Mouse (Mus musculus) MEL (cell line): Measurements from ENCODE around the gene Ktn1. TPM values are rescaled to one million over a fixed set of nuclear protein-coding genes. Genes with fewer than 3 reads are reported as not detected.

Source experiments
- DNase-seq: peaks from one replicate; pipeline ENCODE4 v3.0.0; 2011; ENCODE audit warnings: low read depth, low spot score
- H3K27ac ChIP-seq: 2 replicates; pipeline ENCODE4 v1.5.1; 2012; ENCODE audit warnings: low read depth, mild to moderate bottlenecking, control low read depth, low read length, moderate library complexity; ENCODE audit not compliant: control insufficient read depth
- H3K27me3 ChIP-seq, 2 experiments: fragments of 150-350 bp in 1 of 2; sonication (generic) in 1 of 2; 2 replicates each; pipeline ENCODE4 v1.6.1; 2012; ENCODE audit warnings: low read length in 2 of 2, mild to moderate bottlenecking in 2 of 2, improper control_type of control experiment in 1 of 2, moderate library complexity in 1 of 2; ENCODE audit not compliant: insufficient read depth in 2 of 2, control insufficient read depth in 1 of 2
- H3K36me3 ChIP-seq, 2 experiments: 2 replicates each; pipeline ENCODE4 v1.6.1; 2012 to 2014; ENCODE audit warnings: low read length in 2 of 2, improper control_type of control experiment in 1 of 2, inconsistent platforms in 1 of 2, mild to moderate bottlenecking in 1 of 2; ENCODE audit not compliant: insufficient read depth in 2 of 2, control insufficient read depth in 1 of 2
- H3K4me1 ChIP-seq, 2 experiments: fragments of 150-350 bp in 1 of 2; sonication (generic) in 1 of 2; 2 replicates each; pipeline ENCODE4 v1.6.1; 2012; ENCODE audit warnings: low read length in 2 of 2, improper control_type of control experiment in 1 of 2, mild to moderate bottlenecking in 1 of 2; ENCODE audit not compliant: insufficient read depth in 2 of 2, control insufficient read depth in 1 of 2
- H3K4me3 ChIP-seq, 2 experiments: fragments of 150-350 bp in 1 of 2; sonication (generic) in 1 of 2; 2 replicates each; pipeline ENCODE4 v1.5.1; 2012; ENCODE audit warnings: low read depth in 2 of 2, low read length in 2 of 2, mild to moderate bottlenecking in 2 of 2, moderate library complexity in 2 of 2, control low read depth in 1 of 2, improper control_type of control experiment in 1 of 2; ENCODE audit not compliant: control insufficient read depth in 1 of 2, insufficient read depth in 1 of 2
- H3K79me2 ChIP-seq: 2 replicates; pipeline ENCODE4 v1.6.1; 2012; ENCODE audit warnings: mild to moderate bottlenecking, low read length, moderate library complexity; ENCODE audit not compliant: control insufficient read depth, poor library complexity, insufficient read depth
- H3K9ac ChIP-seq: 2 replicates; pipeline ENCODE4 v1.6.1; 2012; ENCODE audit warnings: low read depth, mild to moderate bottlenecking, control low read depth, low read length, moderate library complexity; ENCODE audit not compliant: control insufficient read depth, poor library complexity, severe bottlenecking
- H3K9me3 ChIP-seq: fragments of 150-350 bp; sonication (generic); replicated peaks from 2 replicates; pipeline ENCODE4 v1.6.1; 2012; ENCODE audit warnings: mild to moderate bottlenecking, low read length, improper control_type of control experiment, moderate library complexity; ENCODE audit not compliant: insufficient read depth
- CTCF ChIP-seq, 3 experiments: IDR thresholded peaks in 2 of 3; conservative IDR thresholded peaks in 1 of 3; 2 replicates each; pipeline ENCODE4 v1.5.1; 2011 to 2012; ENCODE audit warnings: low read length in 3 of 3, low read depth in 2 of 3, mild to moderate bottlenecking in 2 of 3, improper control_type of control experiment in 1 of 3, inconsistent platforms in 1 of 3, mixed read lengths in 1 of 3, moderate library complexity in 1 of 3; ENCODE audit not compliant: control insufficient read depth in 1 of 3, insufficient read depth in 1 of 3, poor library complexity in 1 of 3, severe bottlenecking in 1 of 3
- JUND ChIP-seq: IDR thresholded peaks from 2 replicates; pipeline ENCODE4 v1.6.1; 2011; ENCODE audit warnings: low read depth, mild to moderate bottlenecking, improper control_type of control experiment, low read length
- MAFK ChIP-seq: IDR thresholded peaks from 2 replicates; pipeline ENCODE4 v1.6.1; 2011; ENCODE audit warnings: low read depth, mild to moderate bottlenecking, low read length, improper control_type of control experiment, borderline replicate concordance
- MAX ChIP-seq: IDR thresholded peaks from 2 replicates; pipeline ENCODE4 v1.6.1; 2011; ENCODE audit warnings: low read length, improper control_type of control experiment
- NRF1 ChIP-seq: IDR thresholded peaks from 2 replicates; pipeline ENCODE4 v1.6.1; 2014; ENCODE audit warnings: low read depth, mild to moderate bottlenecking, inconsistent platforms, low read length, improper control_type of control experiment, moderate library complexity; ENCODE audit not compliant: poor library complexity, insufficient read depth, severe bottlenecking
- POLR2A ChIP-seq, 2 experiments: IDR thresholded peaks; 2 replicates each; pipeline ENCODE4 v1.6.1; 2011 to 2012; ENCODE audit warnings: low read length in 2 of 2, mild to moderate bottlenecking in 2 of 2, control low read depth in 1 of 2, improper control_type of control experiment in 1 of 2, low read depth in 1 of 2, moderate library complexity in 1 of 2; ENCODE audit not compliant: control insufficient read depth in 1 of 2, insufficient read depth in 1 of 2, poor library complexity in 1 of 2
- POLR2AphosphoS2 ChIP-seq: IDR thresholded peaks from 2 replicates; pipeline ENCODE4 v1.6.1; 2011; ENCODE audit warnings: low read length, improper control_type of control experiment
- RAD21 ChIP-seq: IDR thresholded peaks from 2 replicates; pipeline ENCODE4 v1.6.1; 2011; ENCODE audit warnings: mild to moderate bottlenecking, low read depth, low read length, improper control_type of control experiment
- RCOR1 ChIP-seq: IDR thresholded peaks from 2 replicates; pipeline ENCODE4 v1.6.1; 2012; ENCODE audit warnings: low read depth, mild to moderate bottlenecking, inconsistent platforms, low read length, improper control_type of control experiment
- TCF12 ChIP-seq: IDR thresholded peaks from 2 replicates; pipeline ENCODE4 v1.6.1; 2014; ENCODE audit warnings: low read depth, mild to moderate bottlenecking, inconsistent platforms, low read length, improper control_type of control experiment, moderate library complexity
- UBTF ChIP-seq: IDR thresholded peaks from 2 replicates; pipeline ENCODE4 v1.6.1; 2012; ENCODE audit warnings: low read depth, mild to moderate bottlenecking, inconsistent platforms, low read length, improper control_type of control experiment, moderate library complexity, borderline replicate concordance; ENCODE audit not compliant: insufficient read depth
- USF1 ChIP-seq: IDR thresholded peaks from 2 replicates; pipeline ENCODE4 v1.6.1; 2014; ENCODE audit warnings: low read depth, mild to moderate bottlenecking, inconsistent platforms, low read length, improper control_type of control experiment, moderate library complexity
- USF2 ChIP-seq, 2 experiments: IDR thresholded peaks; 2 replicates each; pipeline ENCODE4 v1.6.1; 2011 to 2012; ENCODE audit warnings: improper control_type of control experiment in 2 of 2, low read length in 2 of 2, borderline replicate concordance in 1 of 2, inconsistent platforms in 1 of 2, low read depth in 1 of 2, mild to moderate bottlenecking in 1 of 2; ENCODE audit not compliant: insufficient read depth in 1 of 2
- ZKSCAN1 ChIP-seq: IDR thresholded peaks from 2 replicates; pipeline ENCODE4 v1.6.1; 2012; ENCODE audit warnings: low read depth, mild to moderate bottlenecking, inconsistent platforms, low read length, improper control_type of control experiment, moderate library complexity
- polyA plus RNA-seq, 2 experiments: library from polyadenylated mRNA; stranded (reverse) in 1 of 2; unstranded in 1 of 2; fragments of >175 nt in 1 of 2; fragments of >200 nt in 1 of 2; gene quantifications; 2 replicates each; pipeline versions ENCODE4 v1.2.1 to v1.2.4; 2012; ENCODE audit warnings: low replicate concordance in 2 of 2, low read depth in 1 of 2; ENCODE audit not compliant: insufficient read length in 2 of 2, insufficient read depth in 1 of 2, missing spikeins in 1 of 2
- total RNA-seq: library from RNA; depleted of rRNA; stranded (reverse); fragments of 300-350 nt; gene quantifications from 2 replicates; pipeline ENCODE4 v1.2.3, GENCODE M21; 2012

Ktn1 gene
- total and polyA plus RNA-seq, 3 experiments, result 27.0 to 168 (median 40.3) TPM

- no peaks in the 10 kb centered on the region for H3K9me3 ChIP-seq
- peaks cover 10% of the 10 kb centered on the region for H3K79me2 ChIP-seq
- peaks cover 0 to 3% of the 10 kb centered on the region in 2 experiments; a peak in 2 of 4 replicates for H3K4me1 ChIP-seq
- no peaks in the 10 kb centered on the region for H3K27me3 ChIP-seq
- no peak overlapping the region for H3K9ac ChIP-seq
- DNase-seq, result no peak
- TF ChIP-seq USF1, result no peak
- TF ChIP-seq RAD21, result no peak
- no peak for TF ChIP-seq MAX
- TF ChIP-seq TCF12, result no peak
- no peak for TF ChIP-seq ZKSCAN1
- TF ChIP-seq JUND, result no peak
- no peak overlapping the region for H3K4me3 ChIP-seq
- H3K36me3 ChIP-seq, result peaks cover 0 to 17% of the 10 kb centered on the region in 2 experiments; a peak in 2 of 4 replicates
- no peak overlapping the region for H3K27ac ChIP-seq
Observed at GRCm38 (mm10) chr14:47665061-47665778, 17.0 kb downstream of the Ktn1 start.

GRCm38 (mm10) chr14:47668096-47668495 lies 19.8 kb downstream of the Ktn1 start:
- peaks cover 2% of the 10 kb centered on the region; the same call in 1 of the 2 replicates for H3K79me2 ChIP-seq
- H3K9me3 ChIP-seq, result no peaks in the 10 kb centered on the region
- H3K4me3 ChIP-seq, result no peak overlapping the region
- DNase-seq, result no peak
- H3K36me3 ChIP-seq, result peaks cover 0 to 32% of the 10 kb centered on the region in 2 experiments; a peak in 2 of 4 replicates
- H3K27ac ChIP-seq, result no peak overlapping the region
- H3K27me3 ChIP-seq, result no peaks in the 10 kb centered on the region
- TF ChIP-seq POLR2A (IDR thresholded peaks at IDR 0.05; ENCODE audit: control insufficient read depth in 1 of 2, insufficient read depth in 1 of 2, low read depth in 1 of 2, low read length in 2 of 2, poor library complexity in 1 of 2), result no peak
- no peak for TF ChIP-seq UBTF
- no peak for TF ChIP-seq RCOR1
- TF ChIP-seq USF1, result no peak
- no peak for TF ChIP-seq USF2 (IDR thresholded peaks at IDR 0.05; ENCODE audit: borderline replicate concordance in 1 of 2, insufficient read depth in 1 of 2, low read depth in 1 of 2, low read length in 2 of 2)
- TF ChIP-seq POLR2AphosphoS2, result no peak
- no peak for TF ChIP-seq MAFK
- TF ChIP-seq CTCF (IDR thresholded peaks at IDR 0.05 in 2 of 3, conservative IDR thresholded peaks at IDR 0.05 in 1 of 3; ENCODE audit: control insufficient read depth in 1 of 3, insufficient read depth in 1 of 3, low read depth in 2 of 3, low read length in 3 of 3, poor library complexity in 1 of 3, severe bottlenecking in 1 of 3), result no peak
- no peak for TF ChIP-seq NRF1
- no peak overlapping the region for H3K9ac ChIP-seq
- peaks cover 0 to 3% of the 10 kb centered on the region in 2 experiments; a peak in 2 of 4 replicates for H3K4me1 ChIP-seq
